Mouse (Mus musculus) fibroblast of lung, adult 2 months (primary cell): Measurements from ENCODE around the gene Trcg1.
"Not testable (repeated sequence)": the region's sequence is repeated elsewhere in the genome, so short reads cannot be mapped to it uniquely, and the experiment has no call there.

ENCODE experiments used
- DNase-seq: peaks from one replicate; pipeline ENCODE4 v3.0.0-alpha.2; 2011; ENCODE audit warnings: low read depth

Gene Trcg1

GRCm38 (mm10) chr9:57236256-57236655 lies at the start of gene Trcg1:
Gene Trcg1, plus strand, starts transcription at chr9:57236556.
- no peak for DNase-seq

GRCm38 (mm10) chr9:57196708-57197107 lies 39.6 kb upstream of the Trcg1 start:
- DNase-seq: no peak

- no peak for DNase-seq
Observed at GRCm38 (mm10) chr9:57197414-57197813, 38.9 kb upstream of the Trcg1 start.

GRCm38 (mm10) chr9:57202981-57203380 lies 33.4 kb upstream of the Trcg1 start:
- no peak for DNase-seq

GRCm38 (mm10) chr9:57203571-57203970 lies 32.8 kb upstream of the Trcg1 start:
- not testable (repeated sequence) for DNase-seq

GRCm38 (mm10) chr9:57206896-57207295 lies 29.5 kb upstream of the Trcg1 start:
- DNase-seq: no peak

GRCm38 (mm10) chr9:57209316-57209715 lies 27.0 kb upstream of the Trcg1 start:
- DNase-seq: peak; percentile 36

- DNase-seq: no peak
Observed at GRCm38 (mm10) chr9:57212448-57213222, 23.7 kb upstream of the Trcg1 start.

GRCm38 (mm10) chr9:57214500-57214899 lies 21.9 kb upstream of the Trcg1 start:
- DNase-seq: no peak

- no peak for DNase-seq
Observed at GRCm38 (mm10) chr9:57217220-57217619, 19.1 kb upstream of the Trcg1 start.

- no peak for DNase-seq
Observed at GRCm38 (mm10) chr9:57218776-57219175, 17.6 kb upstream of the Trcg1 start.

- no peak for DNase-seq
Observed at GRCm38 (mm10) chr9:57219511-57219910, 16.8 kb upstream of the Trcg1 start.

- no peak for DNase-seq
Observed at GRCm38 (mm10) chr9:57220356-57220755, 16.0 kb upstream of the Trcg1 start.

- no peak for DNase-seq
Observed at GRCm38 (mm10) chr9:57223341-57223740, 13.0 kb upstream of the Trcg1 start.

- no peak for DNase-seq
Observed at GRCm38 (mm10) chr9:57225780-57226627, 10.4 kb upstream of the Trcg1 start.

GRCm38 (mm10) chr9:57226628-57227122 lies 9.7 kb upstream of the Trcg1 start:
- DNase-seq: not testable (repeated sequence)

- DNase-seq: no peak
Observed at GRCm38 (mm10) chr9:57227203-57227602, 9.2 kb upstream of the Trcg1 start.

GRCm38 (mm10) chr9:57228186-57228585 lies 8.2 kb upstream of the Trcg1 start:
- no peak for DNase-seq

GRCm38 (mm10) chr9:57229726-57230125 lies 6.6 kb upstream of the Trcg1 start:
- DNase-seq: no peak

GRCm38 (mm10) chr9:57230146-57230783 lies 6.1 kb upstream of the Trcg1 start:
- DNase-seq: no peak

- DNase-seq: no peak
Observed at GRCm38 (mm10) chr9:57231536-57232255, 4.7 kb upstream of the Trcg1 start.
